Mouse (Mus musculus): ENCODE results near the gene Trim8. TPM values are rescaled to one million over a fixed set of nuclear protein-coding genes. Genes with fewer than 3 reads are reported as not detected.

Trim8 gene
- polyA plus RNA-seq, 1 experiment from 2014 or later: 31.7 TPM

DNA sequence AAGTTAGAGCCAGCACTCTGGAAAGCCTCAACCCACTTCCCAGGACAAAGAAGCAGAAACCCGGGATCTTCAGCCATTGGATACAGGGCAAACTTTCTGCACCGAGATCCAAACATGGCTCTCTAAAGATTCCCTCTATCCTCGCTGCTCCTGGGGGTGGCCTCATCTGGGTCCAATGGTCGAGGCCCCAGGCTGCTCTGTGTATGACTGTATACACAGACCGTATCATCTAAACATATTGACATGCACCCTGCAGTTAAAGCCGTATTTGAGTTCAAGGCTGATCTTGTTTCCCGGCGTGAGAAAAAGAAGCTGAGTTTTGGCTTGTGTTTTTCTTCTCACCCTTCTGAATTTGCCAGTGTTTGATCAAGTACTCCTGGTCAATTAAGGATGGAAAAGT is 41.2 kb downstream of the Trim8 start:
- ATAC-seq (ENCODE audit: low FRiP score) (no peak), DNase-seq (ENCODE audit: low spot score, missing footprints) (no peak)
- Histone ChIP-seq H3K4me3 (ENCODE audit: low read depth, low read length) (no peak overlapping the region), H3K4me2 (no peak overlapping the region), H3K9me3 (ENCODE audit: control insufficient read depth, low read length) (no peaks in the 10 kb centered on the region), H3K36me3 (ENCODE audit: control insufficient read depth, insufficient read depth, low read length) (peaks cover 15% of the 10 kb centered on the region), H3K27ac (ENCODE audit: low read depth, low read length) (no peak overlapping the region), H3K4me1 (ENCODE audit: control insufficient read depth, insufficient read depth, low read length) (no peaks in the 10 kb centered on the region), H3K9ac (ENCODE audit: low read length) (no peak overlapping the region), H3K27me3 (ENCODE audit: control insufficient read depth, insufficient read depth, low read length) (no peaks in the 10 kb centered on the region)
- WGBS: 86% methylated on average over 8 of the region's 8 CpGs

DNA sequence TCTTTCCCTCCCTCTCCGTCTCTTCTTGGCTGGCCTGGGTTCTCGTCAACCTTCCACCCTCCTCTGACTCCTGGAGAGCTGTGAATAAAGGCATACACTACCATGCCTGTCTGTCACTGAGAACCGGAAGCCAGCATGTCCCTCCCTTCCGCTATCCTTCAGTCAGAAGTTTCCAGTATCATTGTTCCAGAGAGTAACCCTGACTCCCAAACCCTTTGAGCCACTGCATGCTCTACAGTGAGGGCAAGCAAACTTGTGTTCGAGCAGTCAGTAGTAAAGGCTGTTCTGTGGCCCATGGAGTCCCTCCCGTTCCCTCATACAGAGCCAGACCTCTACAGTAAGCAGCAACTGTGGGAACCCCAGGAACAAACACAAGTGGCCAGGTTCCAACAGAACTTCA is 46.1 kb downstream of the Trim8 start:
- no peak overlapping the region for H3K4me3 ChIP-seq (ENCODE audit: low read depth, low read length)
- ATAC-seq (ENCODE audit: low FRiP score): no peak
- H3K9ac ChIP-seq (ENCODE audit: low read length): no peak overlapping the region
- H3K27ac ChIP-seq (ENCODE audit: low read depth, low read length): no peak overlapping the region
- H3K36me3 ChIP-seq (ENCODE audit: control insufficient read depth, insufficient read depth, low read length): peaks cover 19% of the 10 kb centered on the region
- no peaks in the 10 kb centered on the region for H3K9me3 ChIP-seq (ENCODE audit: control insufficient read depth, low read length)
- no peaks in the 10 kb centered on the region for H3K4me1 ChIP-seq (ENCODE audit: control insufficient read depth, insufficient read depth, low read length)
- H3K4me2 ChIP-seq: no peak overlapping the region
- H3K27me3 ChIP-seq (ENCODE audit: control insufficient read depth, insufficient read depth, low read length): no peaks in the 10 kb centered on the region
- peak; percentile 79 for DNase-seq (ENCODE audit: low spot score, missing footprints)
- WGBS: 90% methylated on average over 6 of the region's 6 CpGs

GRCm38 (mm10) chr19:46548110-46548509 is 46.6 kb downstream of the Trim8 start:
- ATAC-seq (ENCODE audit: low FRiP score): no peak
- Histone ChIP-seq H3K27me3 (ENCODE audit: control insufficient read depth, insufficient read depth, low read length) (no peaks in the 10 kb centered on the region), H3K27ac (ENCODE audit: low read depth, low read length) (no peak overlapping the region), H3K9ac (ENCODE audit: low read length) (no peak overlapping the region), H3K4me1 (ENCODE audit: control insufficient read depth, insufficient read depth, low read length) (no peaks in the 10 kb centered on the region), H3K4me2 (no peak overlapping the region), H3K36me3 (ENCODE audit: control insufficient read depth, insufficient read depth, low read length) (peaks cover 19% of the 10 kb centered on the region), H3K4me3 (ENCODE audit: low read depth, low read length) (no peak overlapping the region), H3K9me3 (ENCODE audit: control insufficient read depth, low read length) (no peaks in the 10 kb centered on the region)
- WGBS: 73% methylated on average over 10 of the region's 10 CpGs
- no peak for DNase-seq (ENCODE audit: low spot score, missing footprints)

GRCm38 (mm10) chr19:46550385-46550784 is 48.9 kb downstream of the Trim8 start:
- H3K27ac ChIP-seq (ENCODE audit: low read depth, low read length): no peak overlapping the region
- H3K36me3 ChIP-seq (ENCODE audit: control insufficient read depth, insufficient read depth, low read length): peaks cover 19% of the 10 kb centered on the region
- H3K9ac ChIP-seq (ENCODE audit: low read length): no peak overlapping the region
- DNase-seq (ENCODE audit: low spot score, missing footprints) (peak; percentile 41), ATAC-seq (ENCODE audit: low FRiP score) (no peak)
- H3K27me3 ChIP-seq (ENCODE audit: control insufficient read depth, insufficient read depth, low read length): no peaks in the 10 kb centered on the region
- 89% methylated on average over 4 of the region's 4 CpGs for WGBS
- no peaks in the 10 kb centered on the region for H3K9me3 ChIP-seq (ENCODE audit: control insufficient read depth, low read length)
- no peak overlapping the region for H3K4me2 ChIP-seq
- H3K4me3 ChIP-seq (ENCODE audit: low read depth, low read length): no peak overlapping the region
- no peaks in the 10 kb centered on the region for H3K4me1 ChIP-seq (ENCODE audit: control insufficient read depth, insufficient read depth, low read length)

- peaks cover 25% of the 10 kb centered on the region for H3K36me3 ChIP-seq (ENCODE audit: control insufficient read depth, insufficient read depth, low read length)
- no peak overlapping the region for H3K4me2 ChIP-seq
- H3K9ac ChIP-seq (ENCODE audit: low read length): no peak overlapping the region
- H3K9me3 ChIP-seq (ENCODE audit: control insufficient read depth, low read length): no peaks in the 10 kb centered on the region
- H3K27ac ChIP-seq (ENCODE audit: low read depth, low read length): no peak overlapping the region
- H3K4me1 ChIP-seq (ENCODE audit: control insufficient read depth, insufficient read depth, low read length): no peaks in the 10 kb centered on the region
- ATAC-seq (ENCODE audit: low FRiP score) (no peak), DNase-seq (ENCODE audit: low spot score, missing footprints) (peak; percentile 12)
- H3K27me3 ChIP-seq (ENCODE audit: control insufficient read depth, insufficient read depth, low read length): no peaks in the 10 kb centered on the region
- WGBS: 88% methylated on average over 4 of the region's 4 CpGs
- H3K4me3 ChIP-seq (ENCODE audit: low read depth, low read length): no peak overlapping the region
Measured at GRCm38 (mm10) chr19:46552496-46552895, 51.0 kb downstream of the Trim8 start.

DNA sequence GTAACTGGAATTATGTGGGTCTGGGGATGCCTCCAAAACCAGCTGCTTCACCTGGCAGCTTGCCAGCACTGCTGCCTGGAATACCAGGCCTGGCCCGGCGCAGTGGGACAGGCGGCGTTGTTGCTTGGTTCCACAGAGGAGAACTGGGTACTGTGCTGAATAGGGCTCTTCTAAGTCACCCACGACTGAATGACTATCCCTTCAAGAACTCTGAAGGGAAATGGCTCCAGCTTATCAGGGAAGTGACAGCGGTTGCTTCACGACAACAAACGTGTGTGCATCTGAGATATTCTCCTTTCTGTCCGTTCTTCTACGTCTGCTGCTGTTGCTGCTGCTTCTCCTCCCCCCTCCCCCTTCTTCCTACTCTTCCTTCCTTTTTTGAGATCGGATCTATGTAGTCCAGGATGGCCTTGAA is 52.0 kb downstream of the Trim8 start:
- no peak for ATAC-seq (ENCODE audit: low FRiP score)
- WGBS: 87% methylated on average over 11 of the region's 11 CpGs
- Histone ChIP-seq H3K4me3 (ENCODE audit: low read depth, low read length) (no peak overlapping the region), H3K4me2 (no peak overlapping the region), H3K27me3 (ENCODE audit: control insufficient read depth, insufficient read depth, low read length) (no peaks in the 10 kb centered on the region), H3K36me3 (ENCODE audit: control insufficient read depth, insufficient read depth, low read length) (peaks cover 29% of the 10 kb centered on the region), H3K9ac (ENCODE audit: low read length) (no peak overlapping the region), H3K27ac (ENCODE audit: low read depth, low read length) (no peak overlapping the region), H3K4me1 (ENCODE audit: control insufficient read depth, insufficient read depth, low read length) (no peaks in the 10 kb centered on the region), H3K9me3 (ENCODE audit: control insufficient read depth, low read length) (no peaks in the 10 kb centered on the region)
- DNase-seq (ENCODE audit: low spot score, missing footprints): peak; percentile 44

GRCm38 (mm10) chr19:46558009-46558408 is 56.5 kb downstream of the Trim8 start:
- ATAC-seq (ENCODE audit: low FRiP score): no peak
- 79% methylated on average over 8 of the region's 8 CpGs for WGBS
- Histone ChIP-seq H3K4me1 (ENCODE audit: control insufficient read depth, insufficient read depth, low read length) (no peaks in the 10 kb centered on the region), H3K9ac (ENCODE audit: low read length) (no peak overlapping the region), H3K9me3 (ENCODE audit: control insufficient read depth, low read length) (no peaks in the 10 kb centered on the region), H3K27ac (ENCODE audit: low read depth, low read length) (no peak overlapping the region), H3K4me2 (no peak overlapping the region), H3K4me3 (ENCODE audit: low read depth, low read length) (no peak overlapping the region), H3K36me3 (ENCODE audit: control insufficient read depth, insufficient read depth, low read length) (peaks cover 10% of the 10 kb centered on the region; the same call in 1 of the 2 replicates), H3K27me3 (ENCODE audit: control insufficient read depth, insufficient read depth, low read length) (no peaks in the 10 kb centered on the region)
- peak; percentile 0 for DNase-seq (ENCODE audit: low spot score, missing footprints)

GRCm38 (mm10) chr19:46558631-46559030 is 57.1 kb downstream of the Trim8 start:
- Histone ChIP-seq H3K27ac (ENCODE audit: low read depth, low read length) (no peak overlapping the region), H3K9me3 (ENCODE audit: control insufficient read depth, low read length) (no peaks in the 10 kb centered on the region), H3K27me3 (ENCODE audit: control insufficient read depth, insufficient read depth, low read length) (no peaks in the 10 kb centered on the region), H3K36me3 (ENCODE audit: control insufficient read depth, insufficient read depth, low read length) (peaks cover 10% of the 10 kb centered on the region; the same call in 1 of the 2 replicates), H3K4me3 (ENCODE audit: low read depth, low read length) (no peak overlapping the region), H3K9ac (ENCODE audit: low read length) (no peak overlapping the region), H3K4me2 (no peak overlapping the region), H3K4me1 (ENCODE audit: control insufficient read depth, insufficient read depth, low read length) (no peaks in the 10 kb centered on the region)
- no peak for ATAC-seq (ENCODE audit: low FRiP score)
- DNase-seq (ENCODE audit: low spot score, missing footprints): peak; percentile 69
- 72% methylated on average over 12 of the region's 12 CpGs for WGBS

DNA sequence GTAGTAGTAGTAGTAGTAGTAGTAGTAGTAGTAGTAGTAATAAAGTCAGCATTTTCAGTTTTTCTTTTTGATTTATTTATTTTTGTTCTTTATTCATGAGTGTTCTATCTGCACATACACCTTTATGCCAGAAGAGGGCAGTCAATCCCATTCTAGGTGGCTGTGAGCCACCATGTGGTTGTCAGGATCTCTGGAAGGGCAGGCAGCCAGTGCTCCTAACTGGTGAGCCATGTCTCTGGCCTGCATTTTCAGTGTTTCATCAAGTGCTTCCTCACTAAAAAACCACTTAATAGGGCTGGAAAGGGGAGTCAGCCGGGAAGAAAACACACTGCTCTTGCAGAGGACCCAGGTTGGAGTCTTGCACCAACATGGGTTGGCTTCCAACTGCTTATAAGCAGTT is 60.6 kb downstream of the Trim8 start:
- Histone ChIP-seq H3K27ac (ENCODE audit: low read depth, low read length) (no peak overlapping the region), H3K4me1 (ENCODE audit: control insufficient read depth, insufficient read depth, low read length) (no peaks in the 10 kb centered on the region), H3K9ac (ENCODE audit: low read length) (no peak overlapping the region), H3K9me3 (ENCODE audit: control insufficient read depth, low read length) (no peaks in the 10 kb centered on the region), H3K27me3 (ENCODE audit: control insufficient read depth, insufficient read depth, low read length) (no peaks in the 10 kb centered on the region), H3K4me2 (no peak overlapping the region), H3K36me3 (ENCODE audit: control insufficient read depth, insufficient read depth, low read length) (peaks cover 4% of the 10 kb centered on the region; the same call in 1 of the 2 replicates), H3K4me3 (ENCODE audit: low read depth, low read length) (no peak overlapping the region)
- DNase-seq (ENCODE audit: low spot score, missing footprints) (peak; percentile 85), ATAC-seq (ENCODE audit: low FRiP score) (no peak)
- 39% methylated on average over 1 of the region's 1 CpGs for WGBS
